Mouse (Mus musculus): ENCODE results near the gene Inpp5a. TPM values are rescaled to one million over a fixed set of nuclear protein-coding genes. Genes with fewer than 3 reads are reported as not detected.

Gene Inpp5a
- total RNA-seq, 2 experiments from 2014 or later: 36.5 to 39.8 TPM

GRCm38 (mm10) chr7:139392106-139392505, 3.2 kb downstream of the Inpp5a start:
- intact Hi-C loops (cut with DNase I; ENCODE audit: low total_unique reads): no loop called here
- DNase-seq: no peak

- no peak for DNase-seq
- intact Hi-C loops (cut with DNase I; ENCODE audit: low total_unique reads): no loop called here
These were observed 3.9 kb downstream of the Inpp5a start for GRCm38 (mm10) chr7:139392691-139393235.

DNA sequence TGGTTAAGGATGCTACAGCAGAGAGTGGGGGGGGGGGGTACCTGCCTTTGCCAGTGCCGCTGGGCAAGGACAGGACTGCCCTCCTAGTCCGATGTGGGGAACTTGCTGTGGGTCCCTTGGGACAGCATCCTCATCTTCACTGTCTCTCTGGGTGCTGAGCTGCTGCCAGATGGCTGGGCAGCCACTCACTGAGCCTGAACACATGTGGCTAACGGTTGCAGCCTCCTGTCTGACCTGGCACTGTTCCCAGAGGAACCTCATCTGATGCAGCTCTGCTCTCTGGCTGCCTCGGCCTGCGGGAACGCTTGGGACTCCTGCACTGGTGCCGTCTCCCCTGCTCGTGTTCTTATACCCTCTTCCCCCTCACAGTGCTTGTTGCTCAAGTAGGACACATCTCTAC, 8.6 kb downstream of the Inpp5a start:
- intact Hi-C loops (cut with DNase I; ENCODE audit: low total_unique reads): no loop called here
- DNase-seq: peak; percentile 60

DNA sequence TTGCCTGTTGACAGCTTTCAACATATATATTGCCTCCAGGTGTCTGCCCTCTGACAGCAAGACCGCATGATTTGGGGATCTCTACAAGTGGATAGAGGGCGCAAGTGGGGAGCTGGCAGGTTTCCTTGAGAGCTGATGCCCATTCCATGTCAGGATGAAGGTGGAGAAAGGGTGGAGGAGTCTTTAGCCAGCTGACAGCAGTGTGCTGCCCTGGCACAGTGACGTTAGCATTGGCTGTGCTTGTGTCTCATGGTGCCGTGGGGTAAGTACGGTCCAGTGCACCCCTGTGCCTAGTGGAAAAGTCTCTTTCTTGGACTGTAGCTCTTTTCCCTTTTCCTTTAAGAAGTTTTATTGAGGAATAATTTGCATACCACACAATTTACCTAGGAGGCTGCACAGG, 9.2 kb downstream of the Inpp5a start:
- no peak for DNase-seq
- intact Hi-C loops (cut with DNase I; ENCODE audit: low total_unique reads): no loop called here

DNA sequence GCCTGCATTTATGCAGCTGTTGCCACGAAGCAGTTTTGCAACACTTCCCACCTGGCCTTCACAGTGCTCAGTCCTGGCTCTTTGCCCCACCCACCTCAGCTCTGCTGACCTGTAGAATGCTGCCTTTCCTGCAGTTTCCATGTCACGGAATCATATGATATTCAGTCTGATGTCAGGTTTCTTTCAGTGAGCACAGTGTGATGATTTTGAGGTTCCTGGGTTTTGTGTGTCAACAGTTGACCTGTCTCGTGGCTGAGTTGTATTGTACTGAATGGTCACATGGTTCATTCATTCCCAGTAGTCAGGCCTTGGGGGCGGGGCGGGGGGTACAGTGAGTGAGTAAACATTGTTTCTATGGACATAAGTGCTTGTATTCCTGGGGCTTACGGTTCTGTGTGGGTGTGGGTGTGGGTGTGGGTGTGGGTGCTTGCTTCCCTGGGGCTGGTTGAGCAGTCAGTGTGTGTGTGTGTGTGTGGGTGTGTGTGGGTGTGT, 9.7 kb downstream of the Inpp5a start:
- intact Hi-C loops (cut with DNase I; ENCODE audit: low total_unique reads): no loop called here

DNA sequence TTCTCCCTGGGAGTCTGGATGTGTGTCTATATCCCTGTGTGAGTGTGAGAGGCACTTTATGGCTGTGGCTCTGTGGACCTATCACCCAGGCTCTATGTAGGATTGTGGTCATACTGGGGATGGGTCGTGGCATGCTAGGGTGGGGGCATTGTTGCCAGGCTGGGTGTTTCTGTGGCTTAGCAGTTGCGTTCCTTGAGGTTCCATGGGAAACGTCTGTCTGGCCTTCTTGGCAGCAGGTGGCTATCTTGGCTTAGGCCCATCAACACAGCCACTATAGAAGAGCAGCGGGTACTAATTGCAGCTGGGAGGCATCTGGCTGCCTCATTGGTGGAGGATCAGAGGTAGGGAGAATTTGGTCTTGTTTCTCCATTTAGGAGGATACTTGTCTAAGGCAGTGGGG, 10.7 kb downstream of the Inpp5a start:
- DNase-seq: no peak
- intact Hi-C loops (cut with DNase I; ENCODE audit: low total_unique reads): no loop called here

More for the DNA sequence above, 9.7 kb downstream of the Inpp5a start:
- DNase-seq: no peak

DNA sequence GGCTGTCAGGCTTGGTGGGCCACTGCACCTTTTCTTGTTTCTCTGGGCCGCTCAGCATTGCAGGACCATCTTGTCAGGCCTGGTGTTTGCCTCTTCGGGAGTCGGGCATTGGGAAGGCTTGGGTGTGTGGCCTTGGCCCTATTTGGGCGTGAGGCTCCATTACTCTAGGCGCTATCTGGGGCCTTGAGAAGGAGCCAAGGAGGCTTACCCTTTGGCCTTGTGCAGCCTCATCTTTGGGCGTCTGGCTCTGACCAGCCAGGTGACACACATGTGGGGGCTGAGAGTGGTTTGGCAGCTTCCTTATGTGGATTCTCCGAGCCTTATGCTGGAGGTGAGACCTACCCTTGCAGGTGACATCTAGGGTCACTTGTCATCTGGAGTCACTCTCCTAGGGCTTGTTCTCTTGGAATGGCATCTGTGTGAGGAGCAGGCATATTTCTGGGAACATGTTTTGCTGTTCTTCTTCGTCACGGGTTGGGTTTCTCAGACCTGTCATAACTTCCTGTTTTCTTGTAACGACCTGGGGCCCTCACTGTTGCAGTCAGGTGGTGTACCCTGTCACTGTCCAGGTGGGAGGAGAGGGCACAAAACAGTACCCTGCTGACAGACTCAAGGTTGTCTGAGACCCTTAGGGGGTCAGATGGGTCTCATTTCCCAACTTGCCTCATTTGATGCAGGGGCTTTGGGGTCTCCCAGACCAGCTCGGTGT, 11.2 kb downstream of the Inpp5a start:
- intact Hi-C loops (cut with DNase I; ENCODE audit: low total_unique reads): no loop called here
- no peak for DNase-seq

- no peak for DNase-seq
- intact Hi-C loops (cut with DNase I; ENCODE audit: low total_unique reads): no loop called here
These were observed 12.0 kb downstream of the Inpp5a start for GRCm38 (mm10) chr7:139400926-139401325.

DNA sequence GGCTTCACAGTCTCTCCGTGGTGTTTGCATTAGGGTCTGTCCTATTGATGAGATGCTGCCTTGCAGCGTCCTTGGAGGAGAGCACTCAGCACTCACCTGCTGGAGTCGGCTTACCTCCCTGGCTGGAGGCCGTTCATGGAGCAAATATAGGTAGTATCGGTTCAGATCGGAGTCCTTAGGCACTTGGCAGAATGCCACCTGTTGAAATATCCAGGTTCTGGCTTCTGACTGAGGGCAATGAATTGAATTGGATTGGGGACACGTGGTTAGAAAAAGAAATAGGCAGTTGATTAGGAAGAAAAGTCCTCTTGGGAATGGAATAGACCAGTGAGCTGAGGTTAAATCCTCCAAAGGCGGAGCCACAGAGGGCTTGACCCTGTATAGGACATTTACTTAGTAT, 12.9 kb downstream of the Inpp5a start:
- DNase-seq: no peak
- intact Hi-C loops (cut with DNase I; ENCODE audit: low total_unique reads): no loop called here

DNA sequence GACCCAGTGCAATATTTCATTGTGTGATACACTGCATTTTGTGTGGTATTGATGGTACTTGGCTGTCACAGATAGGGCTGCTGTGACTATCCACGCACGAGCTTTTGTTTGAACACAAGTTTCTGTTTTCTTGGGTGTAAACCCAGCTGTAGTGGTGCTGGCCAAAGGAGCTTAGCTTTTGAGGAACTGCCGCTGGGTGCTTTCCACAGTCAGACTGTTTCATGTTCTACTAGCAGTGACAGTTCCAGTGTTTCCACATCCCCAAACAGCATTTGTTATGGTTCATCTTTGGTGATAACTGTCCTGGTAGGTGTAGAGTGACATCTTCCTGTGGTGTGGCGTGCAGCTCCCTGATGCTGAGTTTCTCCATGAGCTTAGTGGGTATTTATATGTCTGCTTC, 13.8 kb downstream of the Inpp5a start:
- intact Hi-C loops (cut with DNase I; ENCODE audit: low total_unique reads): no loop called here

GRCm38 (mm10) chr7:139406581-139406980, 17.7 kb downstream of the Inpp5a start:
- DNase-seq: no peak
- intact Hi-C loops (cut with DNase I; ENCODE audit: low total_unique reads): no loop called here

More for the DNA sequence above, 13.8 kb downstream of the Inpp5a start:
- no peak for DNase-seq

- intact Hi-C loops (cut with DNase I; ENCODE audit: low total_unique reads): no loop called here
- DNase-seq: peak; percentile 64
These were observed 19.1 kb downstream of the Inpp5a start for GRCm38 (mm10) chr7:139407966-139408365.

GRCm38 (mm10) chr7:139409903-139410302, 21.0 kb downstream of the Inpp5a start:
- DNase-seq: no peak
- intact Hi-C loops (cut with DNase I; ENCODE audit: low total_unique reads): no loop called here

DNA sequence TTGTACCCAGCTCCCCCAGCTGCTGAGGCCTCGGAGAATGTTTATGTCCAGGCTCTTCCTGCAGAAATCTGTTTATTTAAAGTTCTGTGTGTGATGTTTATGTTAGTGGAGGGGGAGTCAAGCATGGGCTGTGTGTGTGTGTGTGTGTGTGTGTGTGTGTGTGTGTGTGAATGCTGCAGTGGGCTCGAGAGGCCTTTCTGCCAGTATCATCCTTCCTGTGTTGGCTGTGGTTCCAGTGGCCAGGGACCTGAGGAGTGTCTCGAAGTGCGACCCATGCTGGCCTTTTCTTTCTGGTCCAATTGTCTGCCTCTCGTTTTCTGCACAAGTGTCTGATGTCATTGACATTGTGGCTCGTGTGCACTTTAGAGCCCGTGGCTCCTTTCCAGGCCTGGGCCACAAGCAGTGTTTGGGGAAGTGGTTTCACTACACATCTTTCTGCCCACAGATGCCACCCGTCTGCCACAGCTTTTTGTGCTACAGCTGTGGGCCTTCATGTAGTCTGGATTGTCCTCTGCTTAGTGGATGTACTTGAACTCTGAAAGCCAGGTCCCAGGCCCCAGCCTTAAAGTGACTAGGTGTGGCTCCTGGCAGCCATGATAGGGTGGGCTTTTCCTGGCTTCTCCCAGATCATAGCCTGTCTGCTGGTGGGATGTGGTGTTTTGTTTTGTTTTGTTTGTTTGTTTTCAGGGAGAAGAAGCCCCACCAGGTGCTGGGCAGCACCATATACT, 23.5 kb downstream of the Inpp5a start:
- intact Hi-C loops (cut with DNase I; ENCODE audit: low total_unique reads): no loop called here
- no peak for DNase-seq

- DNase-seq: no peak
These were observed 24.5 kb downstream of the Inpp5a start for GRCm38 (mm10) chr7:139413400-139413799.

DNA sequence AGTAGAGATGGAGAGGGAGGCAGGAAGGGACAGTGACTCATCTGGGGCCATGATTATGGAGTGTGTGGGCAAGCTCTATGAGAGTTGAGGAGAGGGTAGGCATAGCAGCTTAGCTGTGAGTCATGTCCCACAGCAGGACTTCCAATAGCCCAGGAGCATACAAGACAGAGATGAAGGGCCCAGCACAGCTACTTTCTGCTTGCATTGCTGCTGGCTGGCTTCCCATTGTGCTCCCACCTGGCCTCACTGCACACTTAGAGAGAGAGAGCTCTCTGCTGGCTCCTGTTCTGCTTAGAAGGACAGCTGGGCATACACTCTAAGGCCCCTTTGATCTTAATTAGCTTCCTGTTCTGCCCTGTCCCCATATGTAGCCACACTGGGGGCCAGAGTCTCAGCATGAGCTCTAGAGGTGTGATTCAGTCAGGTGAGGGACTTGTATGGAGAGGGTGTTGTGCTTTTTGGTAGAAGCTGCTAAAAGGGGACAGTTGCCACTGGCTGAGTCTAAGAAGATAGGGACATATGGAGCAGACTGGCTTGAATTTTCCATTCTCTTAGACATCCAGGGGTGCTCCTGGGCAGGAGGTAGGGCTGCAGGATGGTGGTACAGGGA, 26.8 kb downstream of the Inpp5a start:
- intact Hi-C loops (cut with DNase I; ENCODE audit: low total_unique reads): no loop called here
- DNase-seq: no peak

More at GRCm38 (mm10) chr7:139413400-139413799, 24.5 kb downstream of the Inpp5a start:
- intact Hi-C loops (cut with DNase I; ENCODE audit: low total_unique reads): no loop called here

- intact Hi-C loops (cut with DNase I; ENCODE audit: low total_unique reads): no loop called here
These were observed 29.5 kb downstream of the Inpp5a start for GRCm38 (mm10) chr7:139418371-139418770.

DNA sequence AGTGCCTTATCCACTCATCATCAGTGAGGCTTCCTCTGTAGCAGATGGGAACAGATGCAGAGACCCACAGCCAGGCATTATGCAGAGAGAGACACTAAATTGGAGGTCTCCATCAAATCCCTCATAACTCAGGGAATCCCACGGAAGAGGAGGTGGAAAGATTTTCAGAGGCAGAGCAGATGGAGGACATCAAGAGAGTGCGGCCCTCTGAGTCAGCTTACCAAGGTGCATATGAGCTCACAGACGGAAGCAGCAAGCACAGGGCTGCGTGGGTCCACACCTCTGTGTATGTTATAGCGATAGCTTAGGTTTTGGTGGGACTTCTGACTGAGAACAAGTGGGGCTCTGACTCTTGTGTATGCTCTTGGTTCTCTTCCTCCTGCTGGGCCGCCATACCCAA, 33.9 kb downstream of the Inpp5a start:
- intact Hi-C loops (cut with DNase I; ENCODE audit: low total_unique reads): no loop called here
- no peak for DNase-seq

More at GRCm38 (mm10) chr7:139418371-139418770, 29.5 kb downstream of the Inpp5a start:
- DNase-seq: no peak

DNA sequence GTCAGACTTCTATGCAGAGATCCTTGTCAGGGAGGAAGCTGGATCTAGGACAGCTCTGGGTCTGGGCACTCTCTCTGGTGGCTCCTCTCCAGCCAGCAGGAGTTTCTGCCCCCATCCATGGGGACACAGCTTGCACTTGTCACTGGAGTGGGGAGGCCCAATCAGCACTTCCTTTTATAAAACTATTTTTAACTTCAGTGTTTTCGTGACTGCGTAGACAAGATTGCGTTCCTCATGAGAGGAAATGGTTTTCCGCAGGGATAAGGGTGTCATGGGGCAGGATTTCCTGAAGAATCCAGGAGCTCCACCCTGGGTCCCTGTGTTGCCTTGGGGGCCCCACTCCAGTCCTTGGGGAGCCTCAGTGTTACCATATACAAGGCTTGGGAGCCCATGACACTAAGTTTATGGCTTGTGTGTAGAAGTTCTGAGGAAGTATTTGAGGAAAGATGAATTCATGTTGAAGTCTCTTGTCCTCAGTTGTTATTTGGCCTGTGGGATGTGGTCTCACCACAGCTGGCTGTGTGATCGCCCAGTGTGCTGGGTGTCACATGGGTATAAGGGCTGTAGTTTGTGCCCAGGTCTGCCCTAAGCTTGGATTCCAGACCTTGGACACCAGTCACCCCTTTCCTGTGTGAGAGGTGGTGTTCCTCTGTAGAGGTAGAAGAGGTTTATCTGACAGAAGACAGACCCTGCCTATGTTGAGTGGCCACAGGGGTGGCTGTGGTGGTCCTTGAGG, 45.4 kb downstream of the Inpp5a start:
- peak; percentile 42 for DNase-seq
- intact Hi-C loops (cut with DNase I; ENCODE audit: low total_unique reads): loop anchor here (10.0 kb wide), 1 partner anchor 1941 kb away; no protein-coding TSS in a partner anchor
